Mouse (Mus musculus): ENCODE measurements around the gene St6galnac5. TPM values are rescaled to one million over a fixed set of nuclear protein-coding genes. Genes with fewer than 3 reads are reported as not detected.
"Not testable (repeated sequence)": the region's sequence is repeated elsewhere in the genome, so short reads cannot be mapped to it uniquely, and the experiment has no call there.

Gene St6galnac5
- total RNA-seq, 4 experiments from 2014 or later = 31.1 to 39.6 (median 33.4) TPM

DNA sequence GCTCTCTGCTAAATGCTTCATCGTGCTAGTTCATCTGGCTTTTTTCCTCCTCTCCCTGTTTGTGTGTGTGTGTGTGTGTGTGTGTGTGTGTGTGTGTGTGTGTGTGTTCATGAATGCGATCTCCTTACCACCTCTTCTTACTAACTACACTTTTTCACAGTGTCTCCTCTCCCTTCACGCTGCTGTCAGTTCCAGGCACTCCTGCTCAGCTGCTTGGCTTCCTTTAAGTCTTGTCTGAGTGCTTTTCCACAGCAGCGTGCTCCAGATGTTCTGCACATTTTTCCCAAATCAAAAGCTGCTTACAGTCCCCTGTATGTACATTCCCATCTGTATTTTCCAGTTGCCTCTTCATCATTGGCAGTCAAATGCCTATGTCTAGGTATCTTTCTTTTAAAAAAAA, 189.0 kb downstream of the St6galnac5 start:
- no peak for DNase-seq (ENCODE audit: low spot score in 2 of 2)

- DNase-seq (ENCODE audit: low spot score in 2 of 2) = no peak
These were observed 189.4 kb downstream of the St6galnac5 start for GRCm38 (mm10) chr3:152792601-152793000.

DNA sequence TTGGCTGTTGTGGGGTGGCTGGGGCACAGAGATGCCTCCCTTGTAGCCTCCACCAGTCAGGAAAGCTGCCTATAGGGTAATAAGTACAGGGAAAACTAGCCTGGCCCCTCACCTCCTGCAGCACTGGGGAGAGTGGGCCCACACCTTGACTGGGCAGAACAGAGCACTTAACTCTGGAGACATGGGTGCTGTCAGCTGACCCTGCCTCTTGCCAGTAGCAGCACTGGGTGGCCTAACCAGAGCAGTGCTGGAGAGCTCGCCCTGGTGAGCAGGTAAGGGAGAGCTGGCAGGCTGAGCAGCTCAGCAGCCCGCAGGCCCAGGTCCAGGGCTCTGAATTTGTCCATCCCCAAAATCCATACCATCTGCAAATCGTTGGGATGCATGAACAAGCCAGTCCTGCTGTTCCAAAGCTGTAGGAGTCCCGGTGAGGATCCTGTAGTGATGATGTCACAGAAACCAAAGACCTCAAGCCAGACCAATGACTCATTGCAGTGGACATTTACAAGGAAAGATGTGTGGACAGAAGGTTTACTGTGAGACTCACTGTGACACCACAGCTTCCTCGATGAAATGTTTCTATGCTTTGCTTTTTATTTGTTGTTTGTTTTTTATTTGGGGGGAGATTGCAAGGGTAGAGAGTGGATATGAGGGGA, 193.6 kb downstream of the St6galnac5 start:
- not testable (repeated sequence) for DNase-seq (ENCODE audit: low spot score in 2 of 2)

DNA sequence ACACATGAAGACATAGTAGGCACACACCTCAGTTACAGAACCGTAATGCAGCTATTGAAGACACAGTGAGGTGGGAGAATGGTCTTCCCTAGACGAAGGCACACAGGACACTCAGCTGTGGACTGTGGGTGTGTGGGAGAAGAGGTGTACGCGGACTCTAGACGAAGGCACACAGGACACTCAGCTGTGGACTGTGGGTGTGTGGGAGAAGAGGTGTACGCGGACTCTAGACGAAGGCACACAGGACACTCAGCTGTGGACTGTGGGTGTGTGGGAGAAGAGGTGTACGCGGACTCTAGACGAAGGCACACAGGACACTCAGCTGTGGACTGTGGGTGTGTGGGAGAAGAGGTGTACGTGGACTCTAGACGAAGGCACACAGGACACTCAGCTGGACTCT, 197.7 kb downstream of the St6galnac5 start:
- DNase-seq (ENCODE audit: low spot score in 2 of 2) = not testable (repeated sequence)

DNA sequence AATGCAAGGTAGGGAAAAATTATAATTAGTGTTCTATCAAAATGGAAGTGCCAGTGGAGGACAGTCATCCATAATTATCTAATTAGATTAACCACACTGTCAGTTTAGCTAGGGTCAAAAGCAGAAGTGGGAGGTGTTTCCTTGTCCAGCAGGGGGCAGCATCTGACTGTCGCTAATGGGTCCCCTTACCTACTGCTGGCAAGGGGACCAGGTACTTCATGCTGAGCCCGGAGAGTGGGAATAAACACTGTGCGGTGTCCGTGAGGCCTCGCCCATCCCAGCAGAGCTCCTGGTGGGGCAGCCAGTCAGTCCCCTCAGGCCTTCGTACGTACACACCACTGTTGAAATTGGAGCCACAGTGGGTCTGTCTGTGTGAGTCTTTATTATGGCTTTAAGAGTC, 198.3 kb downstream of the St6galnac5 start:
- DNase-seq (ENCODE audit: low spot score in 2 of 2) = no peak

- no peak for DNase-seq (ENCODE audit: low spot score in 2 of 2)
These were observed 202.2 kb downstream of the St6galnac5 start for GRCm38 (mm10) chr3:152779819-152780218.

DNA sequence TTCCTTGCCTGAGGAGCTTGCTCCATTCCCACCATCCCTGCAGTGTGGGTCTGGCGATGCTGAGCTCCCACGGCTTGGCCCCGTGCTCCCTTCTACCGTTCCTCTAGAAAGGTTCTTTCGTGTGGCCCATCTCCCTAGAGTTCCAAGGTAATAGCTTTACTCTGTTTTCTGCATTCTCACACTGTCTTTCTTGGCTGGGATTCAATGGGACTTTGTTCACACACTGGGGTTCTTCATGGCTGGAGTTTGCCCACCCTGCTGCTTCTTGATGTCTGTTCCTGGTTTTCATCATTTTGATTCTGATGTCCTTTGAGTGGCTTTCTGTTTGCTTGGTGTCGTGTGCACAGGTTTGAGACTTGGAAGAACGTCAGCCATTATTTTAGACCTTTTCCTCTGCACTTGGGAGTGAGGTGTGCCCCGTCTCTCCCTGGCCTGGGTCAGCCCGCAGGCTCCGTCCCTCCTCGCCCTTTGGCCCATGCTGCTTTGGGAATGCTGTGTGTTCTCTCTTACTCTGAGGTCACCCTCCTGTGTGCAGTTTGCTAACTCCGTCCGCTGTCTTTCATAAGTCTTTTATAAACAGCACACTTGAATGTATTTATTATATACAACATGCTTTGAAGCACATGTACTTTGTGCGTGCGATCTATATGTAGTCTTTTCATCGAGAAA, 205.0 kb downstream of the St6galnac5 start:
- no peak for DNase-seq (ENCODE audit: low spot score in 2 of 2)

DNA sequence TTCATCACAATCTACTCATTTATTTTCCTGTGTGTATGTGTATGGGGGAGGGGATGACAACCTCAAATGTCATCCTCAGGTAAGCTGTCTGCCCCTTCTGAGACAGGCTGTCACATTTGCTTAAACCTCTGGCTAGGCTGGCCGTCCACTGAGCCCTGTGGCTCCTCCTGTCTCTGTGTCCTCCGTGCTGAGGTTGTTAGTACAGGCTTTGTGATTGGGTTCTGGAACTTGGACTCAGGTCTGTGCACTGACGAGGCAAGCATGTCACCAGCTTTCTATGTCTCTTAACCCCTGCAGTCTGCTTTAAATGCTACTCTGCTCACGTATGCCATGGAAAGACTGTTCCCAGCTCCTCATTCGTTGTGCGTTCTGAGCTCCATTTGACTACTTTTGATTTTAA, 205.7 kb downstream of the St6galnac5 start:
- no peak for DNase-seq (ENCODE audit: low spot score in 2 of 2)

- DNase-seq (ENCODE audit: low spot score in 2 of 2) = no peak
These were observed 212.0 kb downstream of the St6galnac5 start for GRCm38 (mm10) chr3:152770056-152770455.

DNA sequence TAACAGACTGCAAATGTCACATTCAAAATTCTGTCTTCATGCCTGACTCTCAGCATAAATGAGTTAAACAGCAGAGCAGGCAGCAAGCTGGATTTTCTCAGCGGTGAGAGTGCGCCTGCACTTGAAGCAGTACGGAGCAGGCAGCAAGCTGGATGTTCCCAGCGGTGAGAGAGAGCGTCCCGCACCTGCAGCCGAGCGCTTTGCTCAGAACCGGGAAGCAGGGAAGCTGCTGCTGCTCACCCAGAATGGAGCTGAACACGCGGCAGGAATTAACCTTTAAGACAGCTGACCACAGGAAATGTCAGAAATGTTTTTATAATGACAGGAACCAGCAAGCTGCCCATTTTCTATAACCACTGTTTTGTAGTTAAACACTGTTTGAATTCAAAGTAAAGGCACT, 214.6 kb downstream of the St6galnac5 start:
- DNase-seq (ENCODE audit: low spot score in 2 of 2) = no peak
